Mouse (Mus musculus) urinary bladder, postnatal 36 days (tissue): ENCODE measurements around the gene Pik3ap1.

Experiments used
- DNase-seq, 2 experiments: peaks; one replicate each; pipeline ENCODE4 v3.0.0; 2022; ENCODE audit warnings: low spot score in 2 of 2, mixed read lengths in 1 of 2

Gene Pik3ap1

GRCm38 (mm10) chr19:41279724-41280244 lies 105.1 kb downstream of the Pik3ap1 start:
- DNase-seq, result no peak

DNA sequence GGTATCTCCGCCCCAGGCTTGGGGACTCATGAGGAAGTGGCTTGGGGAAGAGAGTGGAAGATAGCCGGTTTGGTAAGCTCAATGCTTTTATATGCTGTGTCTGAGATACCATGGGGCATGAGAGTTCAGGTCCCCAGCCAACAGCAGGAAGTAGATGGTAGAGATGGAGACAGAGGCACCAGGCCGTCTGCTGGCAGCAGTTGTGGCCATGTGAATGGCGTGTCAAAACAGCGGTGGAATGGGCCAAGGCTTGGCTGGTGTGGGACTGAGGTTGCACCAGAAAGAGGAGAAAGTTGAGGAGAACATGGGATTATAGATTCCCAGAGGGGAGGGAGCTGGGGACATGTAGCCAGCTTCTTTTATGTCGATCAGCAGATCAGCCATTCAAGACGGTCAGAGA lies 106.3 kb downstream of the Pik3ap1 start:
- DNase-seq, result peak in 1 of 2 experiments; percentile 56

DNA sequence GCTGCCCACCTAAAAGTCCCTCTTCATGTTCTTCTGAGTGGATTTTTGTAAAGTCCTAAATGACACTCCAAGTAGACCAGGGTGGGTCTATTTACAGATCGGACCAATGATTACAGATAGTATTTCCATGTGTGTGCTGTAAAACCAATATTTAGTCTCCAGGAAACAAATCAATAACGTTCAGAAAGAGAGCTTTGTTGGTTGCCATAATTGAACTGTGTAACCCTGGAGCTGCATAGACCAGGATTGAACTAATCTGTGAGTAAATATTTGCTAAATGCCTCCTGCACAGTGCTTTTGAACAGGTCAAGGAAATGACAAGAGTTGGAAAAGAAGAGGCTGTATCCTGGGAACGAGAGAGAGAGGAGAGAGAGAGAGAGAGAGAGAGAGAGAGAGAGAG lies 109.3 kb downstream of the Pik3ap1 start:
- DNase-seq, result no peak

GRCm38 (mm10) chr19:41270906-41271305 lies 114.0 kb downstream of the Pik3ap1 start:
- no peak for DNase-seq

- DNase-seq, result no peak
Observed at GRCm38 (mm10) chr19:41270151-41270727, 114.7 kb downstream of the Pik3ap1 start.

DNA sequence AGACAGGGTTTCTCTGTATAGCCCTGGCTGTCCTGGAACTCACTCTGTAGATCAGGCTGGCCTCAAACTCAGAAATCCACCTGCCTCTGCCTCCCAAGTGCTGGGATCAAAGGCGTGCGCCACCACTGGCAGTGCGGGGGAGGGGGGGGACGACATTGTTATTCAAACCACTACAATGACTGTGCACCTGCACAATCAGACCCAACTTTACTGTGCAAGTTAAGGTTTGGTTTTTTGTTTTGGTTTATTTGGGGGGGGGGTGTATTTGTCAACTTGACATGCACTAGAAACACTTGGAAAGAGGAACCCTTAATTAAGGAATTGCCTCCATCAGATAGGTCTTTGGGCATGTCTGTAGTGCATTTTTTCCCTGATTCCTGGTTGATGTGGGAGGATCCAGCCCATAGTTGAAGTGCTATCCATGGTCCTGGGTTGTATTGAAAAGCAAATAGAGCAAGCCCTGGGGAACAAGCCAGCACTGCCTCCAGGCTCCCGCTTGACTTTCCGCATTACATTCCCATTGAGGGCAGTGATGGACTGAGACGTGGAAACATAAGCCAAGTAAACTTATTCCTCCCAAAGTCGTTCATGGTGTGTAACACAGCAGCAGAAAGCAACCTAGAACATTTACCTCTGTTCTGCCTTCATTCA lies 118.5 kb downstream of the Pik3ap1 start:
- DNase-seq, result no peak

- DNase-seq, result no peak
Observed at GRCm38 (mm10) chr19:41264331-41264799, 120.5 kb downstream of the Pik3ap1 start.

- DNase-seq, result peak; percentile 70 to 87
Observed at GRCm38 (mm10) chr19:41263630-41264295, 121.1 kb downstream of the Pik3ap1 start, which contains the start of gene Tm9sf3. TSS of gene Tm9sf3 (minus strand) at chr19:41263997.

DNA sequence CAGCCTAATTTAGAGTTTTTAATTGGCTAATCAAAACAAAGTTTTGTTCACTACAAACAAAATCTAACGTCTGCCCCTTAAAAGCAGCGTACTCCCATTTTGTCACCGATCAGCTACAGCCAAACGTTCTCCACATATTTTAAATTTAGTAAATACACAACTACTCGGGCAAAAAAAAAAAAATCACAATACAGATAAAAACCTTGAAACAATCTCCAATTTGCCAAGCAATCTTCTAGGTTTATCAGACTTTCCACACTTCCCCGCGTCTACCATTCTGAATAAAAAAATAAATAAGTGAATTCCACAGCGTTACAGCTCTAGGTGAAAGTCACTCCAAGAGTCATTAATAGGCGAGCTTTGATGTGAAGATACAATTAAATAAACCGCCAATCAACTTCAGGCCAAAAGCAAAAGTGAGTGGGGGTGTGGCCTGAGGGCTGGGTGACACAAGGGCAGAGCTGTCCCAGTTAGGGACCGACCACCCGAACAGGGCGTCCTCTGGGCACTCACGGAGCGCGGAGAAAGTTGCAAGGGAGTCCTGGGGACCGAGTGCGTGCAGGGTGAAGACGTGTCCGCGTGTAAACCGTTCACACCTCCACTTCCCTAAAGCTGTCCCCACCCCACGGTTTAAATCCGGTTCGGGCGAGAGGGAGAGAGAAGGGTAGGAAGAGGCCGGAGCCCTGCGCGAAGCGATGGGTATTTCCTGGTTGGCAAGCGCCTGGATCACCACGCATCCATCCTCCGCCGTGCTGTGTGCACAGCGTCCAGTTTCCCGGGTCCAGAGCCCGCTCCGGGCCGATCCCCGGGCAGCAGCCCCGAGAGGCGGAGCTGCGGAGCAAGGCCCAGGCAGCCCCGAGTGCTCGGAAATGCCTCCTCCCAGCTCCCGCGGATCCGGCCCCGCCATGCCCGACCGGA lies 121.9 kb downstream of the Pik3ap1 start:
- peak; percentile 55 to 63 for DNase-seq

- DNase-seq, result no peak
Observed at GRCm38 (mm10) chr19:41260736-41261135, 124.2 kb downstream of the Pik3ap1 start.

- DNase-seq, result no peak
Observed at GRCm38 (mm10) chr19:41259256-41259655, 125.6 kb downstream of the Pik3ap1 start.

GRCm38 (mm10) chr19:41258707-41259106 lies 126.2 kb downstream of the Pik3ap1 start:
- DNase-seq, result no peak

- DNase-seq, result no peak
Observed at GRCm38 (mm10) chr19:41254584-41254983, 130.3 kb downstream of the Pik3ap1 start.

DNA sequence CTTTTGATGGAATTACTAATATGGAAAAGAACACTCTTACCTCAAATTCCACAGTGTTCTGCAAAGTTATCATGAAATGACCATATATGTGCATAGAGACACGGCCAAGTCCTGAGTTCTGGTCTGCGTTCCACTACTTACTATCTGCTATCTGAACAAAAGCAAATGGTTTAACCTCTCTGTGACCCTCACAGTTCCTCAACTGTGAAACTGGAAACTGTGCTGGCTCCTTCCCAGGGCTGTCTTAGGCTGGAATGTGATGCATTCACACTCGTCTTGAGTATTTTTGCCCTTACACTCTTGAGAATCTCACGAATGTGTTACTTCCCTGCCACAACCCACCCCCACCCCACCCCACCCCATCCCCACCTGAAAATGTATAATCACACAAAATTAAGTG lies 135.9 kb downstream of the Pik3ap1 start:
- DNase-seq, result no peak

DNA sequence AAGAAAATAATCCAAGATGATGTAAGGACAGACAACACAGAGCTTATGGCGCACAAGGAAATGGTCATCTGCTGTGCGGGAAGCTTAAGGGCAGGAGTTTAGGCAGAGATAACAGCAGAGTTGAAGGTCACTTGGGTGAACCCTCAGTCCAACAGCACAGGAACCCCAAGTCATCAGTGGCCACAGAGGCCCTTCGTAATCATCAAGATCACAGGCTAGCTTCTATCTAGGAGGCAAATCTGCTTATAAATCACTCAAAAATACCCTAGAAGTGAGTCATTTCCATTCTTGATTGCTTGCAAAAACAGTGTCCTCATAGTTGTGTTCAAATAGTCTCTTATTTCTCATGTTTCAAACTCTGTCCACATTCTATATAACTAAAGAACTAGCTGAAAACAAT lies 136.6 kb downstream of the Pik3ap1 start:
- DNase-seq, result no peak

GRCm38 (mm10) chr19:41246271-41246670 lies 138.6 kb downstream of the Pik3ap1 start:
- no peak for DNase-seq

DNA sequence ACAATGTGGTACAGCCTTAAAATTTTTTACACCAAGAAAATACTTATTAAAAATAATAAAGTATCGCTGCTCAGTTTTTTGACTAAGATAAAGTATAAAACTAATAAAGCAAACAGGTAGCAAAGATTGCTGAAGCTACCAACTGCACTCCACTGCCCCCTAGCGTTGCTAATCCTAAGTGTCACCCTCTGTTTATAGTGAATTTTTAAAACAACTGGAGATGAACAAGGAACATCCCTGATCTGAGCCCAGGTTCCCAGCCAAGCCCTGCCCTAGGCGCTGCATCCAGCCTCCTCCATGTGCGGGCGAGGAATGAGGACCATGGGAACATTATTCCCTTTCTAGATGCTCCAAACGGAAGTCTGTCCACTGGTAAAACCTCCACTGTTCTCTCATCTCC lies 140.3 kb downstream of the Pik3ap1 start:
- peak; percentile 17 to 38 for DNase-seq

- no peak for DNase-seq
Observed at GRCm38 (mm10) chr19:41241997-41242396, 142.9 kb downstream of the Pik3ap1 start.

DNA sequence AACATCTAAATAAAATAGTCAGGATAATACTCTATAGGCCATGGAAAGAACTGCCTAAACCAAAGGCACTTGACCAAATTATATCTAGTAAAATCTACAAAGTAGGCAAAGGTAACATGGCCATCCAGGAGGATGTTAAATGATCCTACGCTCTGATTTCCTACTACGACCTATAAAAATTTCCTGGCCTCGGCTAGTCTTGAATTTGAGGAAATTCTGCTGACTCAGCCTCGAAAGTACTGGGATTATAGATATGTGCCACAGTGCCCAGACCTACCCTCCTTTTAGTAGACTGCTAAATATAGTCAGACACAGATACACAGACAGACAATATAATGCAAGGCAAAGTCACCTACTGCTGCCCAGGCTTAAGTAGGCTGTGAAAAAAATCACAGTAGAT lies 151.2 kb downstream of the Pik3ap1 start:
- no peak for DNase-seq
